Mouse (Mus musculus) liver, embryonic 16.5 days (tissue): Measurements from ENCODE around the gene Psmd14. TPM values are rescaled to one million over a fixed set of nuclear protein-coding genes. Genes with fewer than 3 reads are reported as not detected.

Source experiments
- ATAC-seq: fragments of 200-750 bp; cut with Nextera tagmentation; 2 replicates; pipeline ENCODE4 v1.8.0; 2017; ENCODE audit warnings: low read depth, mild to moderate bottlenecking, moderate number of reproducible peaks, moderate library complexity
- H3K27ac ChIP-seq: fragments of 300-500 bp; sonication (generic); 2 replicates; pipeline ENCODE4 v1.5.1; 2014; ENCODE audit warnings: mild to moderate bottlenecking, low read length
- H3K27me3 ChIP-seq: fragments of 300-500 bp; sonication (generic); 2 replicates; pipeline ENCODE4 v1.6.1; 2014; ENCODE audit warnings: low read depth, low read length, mixed read lengths; ENCODE audit not compliant: control insufficient read depth, insufficient read depth
- H3K36me3 ChIP-seq: fragments of 300-500 bp; sonication (generic); 2 replicates; pipeline ENCODE4 v1.6.1; 2014; ENCODE audit warnings: mild to moderate bottlenecking; ENCODE audit not compliant: control insufficient read depth, insufficient read depth
- H3K4me1 ChIP-seq: fragments of 300-500 bp; sonication (generic); 2 replicates; pipeline ENCODE4 v1.6.1; 2014; ENCODE audit warnings: low read depth, low read length, mixed read lengths; ENCODE audit not compliant: control insufficient read depth
- H3K4me2 ChIP-seq: fragments of 300-500 bp; sonication (generic); 2 replicates; pipeline ENCODE4 v1.6.1; 2014; ENCODE audit warnings: low read depth, low read length, mixed read lengths
- H3K4me3 ChIP-seq: fragments of 300-500 bp; sonication (generic); 2 replicates; pipeline ENCODE4 v1.5.1; 2014; ENCODE audit warnings: low read depth, mild to moderate bottlenecking, low read length
- H3K9ac ChIP-seq: fragments of 300-500 bp; sonication (generic); 2 replicates; pipeline ENCODE4 v1.6.1; 2014; ENCODE audit warnings: low read depth, low read length
- H3K9me3 ChIP-seq: fragments of 300-500 bp; sonication (generic); replicated peaks from 2 replicates; pipeline ENCODE4 v1.6.1; 2016; ENCODE audit warnings: low read length; ENCODE audit not compliant: control insufficient read depth
- WGBS: fragments of 180-500 bp; shearing (Covaris S2); extraction: QIAGEN DNeasy Blood & Tissue Kit; methylation state at CpG from one replicate; pipeline ENCODE4 v1.1.7; 2014; ENCODE audit not compliant: insufficient replicate concordance; 5-methylcytosine and 5-hydroxymethylcytosine counted together
- polyA plus RNA-seq: library from polyadenylated mRNA; unstranded; fragments of >200 nt; fragmentation: Nextera tagmentation; extraction: Ambion mirVana; gene quantifications from 2 replicates; pipeline ENCODE4 v1.2.1, GENCODE M21; 2015

The Psmd14 gene
- polyA plus RNA-seq, 1 experiment from 2014 or later = 88.3 TPM

DNA sequence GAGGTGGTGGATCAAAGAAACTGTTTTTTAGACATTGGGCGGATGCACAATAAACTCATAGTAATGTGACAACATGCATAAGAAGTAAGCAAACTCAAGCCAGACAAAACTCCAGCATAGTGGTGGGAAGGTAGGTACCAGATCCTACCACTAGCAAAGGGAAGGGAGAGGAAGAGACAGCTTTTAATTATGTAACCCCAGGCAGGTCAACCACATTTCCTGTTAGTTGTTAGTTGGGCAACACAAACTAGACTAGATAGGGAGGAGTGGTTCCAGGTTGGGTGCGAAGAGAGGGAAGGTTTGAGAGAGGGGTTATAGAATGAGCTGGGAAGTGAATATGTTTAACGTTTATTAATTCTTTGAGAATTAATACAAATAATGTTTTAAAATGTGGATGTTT, 1.9 kb upstream of the Psmd14 start:
- ATAC-seq = no peak

DNA sequence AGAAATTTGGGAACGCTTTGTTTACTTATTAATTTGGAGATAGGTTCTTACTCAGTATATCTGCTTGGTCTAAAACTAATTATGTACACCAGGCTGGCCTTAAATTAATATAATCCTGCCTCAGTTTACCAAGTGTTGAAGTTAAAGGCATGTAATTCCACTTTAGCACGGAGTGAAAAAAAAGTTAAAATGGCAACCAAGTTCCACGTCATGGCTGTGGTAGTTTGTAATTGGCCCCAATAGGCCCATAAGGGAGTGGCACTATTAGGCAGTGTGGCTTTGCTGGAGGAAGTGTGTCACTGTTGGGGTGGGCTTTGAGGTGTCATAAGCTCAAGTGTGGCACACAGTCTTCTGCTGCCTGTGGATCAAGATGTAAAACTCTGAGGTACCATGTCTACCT, 1.0 kb downstream of the Psmd14 start:
- Histone ChIP-seq H3K36me3 (no peaks in the 10 kb centered on the region), H3K4me3 (peak overlapping the region; percentile 99), H3K9ac (peak overlapping the region; percentile 92), H3K4me2 (peak overlapping the region; percentile 87), H3K4me1 (peaks cover 11% of the 10 kb centered on the region), H3K9me3 (no peaks in the 10 kb centered on the region; the same call in 1 of the 2 replicates), H3K27me3 (no peaks in the 10 kb centered on the region), H3K27ac (peak overlapping the region; percentile 93; the same call in 1 of the 2 replicates)
- peak; percentile 38 for ATAC-seq
- 22% methylated on average over 3 of the region's 3 CpGs for WGBS

More for the DNA sequence above, 1.9 kb upstream of the Psmd14 start:
- no peak overlapping the region for H3K4me3 ChIP-seq
- peaks cover 11% of the 10 kb centered on the region for H3K4me1 ChIP-seq
- no peak overlapping the region for H3K27ac ChIP-seq
- H3K36me3 ChIP-seq = no peaks in the 10 kb centered on the region
- H3K4me2 ChIP-seq = no peak overlapping the region
- H3K9ac ChIP-seq = no peak overlapping the region
- H3K9me3 ChIP-seq = no peaks in the 10 kb centered on the region; the same call in 1 of the 2 replicates
- WGBS = 78% methylated on average over 3 of the region's 3 CpGs
- H3K27me3 ChIP-seq = no peaks in the 10 kb centered on the region

DNA sequence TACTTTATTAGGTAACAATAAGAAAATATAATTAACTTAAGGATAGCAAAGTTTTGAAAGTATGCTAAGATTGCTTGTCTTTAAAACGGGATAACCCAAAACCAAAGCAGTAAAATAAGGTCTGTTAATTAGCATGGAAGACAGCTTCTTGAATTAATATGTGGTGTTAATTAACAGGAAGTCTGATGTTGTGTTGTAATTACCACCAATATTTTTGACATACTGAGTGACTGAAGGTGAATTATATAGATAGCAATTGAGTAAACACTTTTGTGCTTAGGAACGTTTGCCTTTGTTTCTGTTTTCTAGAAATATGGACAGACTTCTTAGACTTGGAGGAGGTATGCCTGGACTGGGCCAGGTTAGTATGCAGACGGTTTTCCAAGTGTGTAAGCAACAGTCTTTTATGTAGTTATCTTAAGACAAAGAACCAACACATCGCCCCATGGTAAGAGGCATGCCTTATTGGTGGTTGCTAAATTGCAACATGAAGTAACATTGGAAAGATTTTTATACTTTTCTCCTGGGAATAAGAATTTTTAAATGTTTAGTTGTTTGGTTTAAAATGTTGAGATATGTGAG, 11.0 kb downstream of the Psmd14 start:
- H3K4me1 ChIP-seq = no peaks in the 10 kb centered on the region

DNA sequence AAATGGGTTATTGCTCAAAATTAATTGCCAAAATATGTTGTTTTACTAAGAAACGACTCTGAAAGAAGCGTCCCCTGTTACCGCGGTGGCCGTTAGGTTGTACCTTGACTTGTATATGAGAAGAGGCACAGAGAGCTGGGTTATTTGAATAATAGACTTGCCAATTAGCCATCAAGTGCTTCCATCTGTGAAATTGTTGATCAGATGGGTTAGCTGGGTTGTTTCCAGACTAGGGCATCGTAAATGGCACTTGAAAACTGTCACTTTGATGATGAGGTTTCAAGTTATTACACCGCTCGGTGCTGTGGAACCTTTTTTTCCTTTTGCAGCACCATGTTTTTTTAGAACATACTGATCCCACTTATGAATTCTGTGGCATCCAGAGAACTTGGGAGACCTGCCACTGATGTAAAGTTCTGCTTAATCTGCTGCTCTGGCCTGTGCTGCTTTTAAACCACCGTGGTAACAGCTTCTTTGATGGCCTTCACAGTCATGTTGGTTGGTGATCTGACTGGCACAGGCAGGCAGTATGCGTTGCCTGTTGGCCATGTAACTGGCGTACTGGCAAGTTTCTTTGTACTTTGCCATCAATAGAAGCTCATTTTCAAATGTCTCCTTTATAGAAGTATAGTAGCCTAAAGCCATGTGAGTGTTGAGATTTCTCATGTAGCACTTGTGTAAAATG, 21.4 kb downstream of the Psmd14 start:
- no peak for ATAC-seq
- no peaks in the 10 kb centered on the region for H3K4me1 ChIP-seq
- WGBS = 89% methylated on average over 11 of the region's 11 CpGs

More for the DNA sequence above, 11.0 kb downstream of the Psmd14 start:
- Histone ChIP-seq H3K36me3 (no peaks in the 10 kb centered on the region), H3K4me3 (no peak overlapping the region), H3K9ac (no peak overlapping the region), H3K4me2 (no peak overlapping the region), H3K9me3 (no peaks in the 10 kb centered on the region), H3K27me3 (no peaks in the 10 kb centered on the region), H3K27ac (no peak overlapping the region)
- no peak for ATAC-seq
- WGBS = 77% methylated on average over 4 of the region's 4 CpGs

DNA sequence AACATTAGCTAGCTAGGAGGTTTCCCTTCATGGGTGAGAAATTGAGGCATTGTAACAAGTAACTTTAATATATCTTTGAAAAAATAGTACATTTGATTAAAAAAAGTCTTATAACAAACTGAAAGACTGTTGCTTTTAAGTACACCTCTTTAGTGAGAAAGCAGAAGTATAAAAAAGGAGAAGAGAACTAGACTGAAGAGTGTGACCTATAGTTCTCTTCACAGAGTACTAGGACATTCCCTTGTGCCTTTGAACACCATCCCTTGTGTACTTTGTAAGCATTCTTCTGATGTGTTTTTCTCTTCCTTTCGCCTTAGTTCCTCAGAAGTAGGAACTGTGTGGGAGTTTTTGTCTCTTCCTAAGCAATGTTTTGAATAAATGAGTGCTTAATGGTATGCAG, 22.7 kb downstream of the Psmd14 start:
- Histone ChIP-seq H3K36me3 (no peaks in the 10 kb centered on the region), H3K4me2 (no peak overlapping the region), H3K27ac (no peak overlapping the region), H3K27me3 (no peaks in the 10 kb centered on the region), H3K4me1 (no peaks in the 10 kb centered on the region), H3K9ac (no peak overlapping the region), H3K4me3 (no peak overlapping the region), H3K9me3 (no peaks in the 10 kb centered on the region)
- WGBS = 56% methylated on average over 1 of the region's 1 CpGs
- ATAC-seq = no peak

More for the DNA sequence above, 21.4 kb downstream of the Psmd14 start:
- no peaks in the 10 kb centered on the region for H3K36me3 ChIP-seq
- no peaks in the 10 kb centered on the region for H3K27me3 ChIP-seq
- H3K27ac ChIP-seq = no peak overlapping the region
- no peak overlapping the region for H3K9ac ChIP-seq
- H3K4me3 ChIP-seq = no peak overlapping the region
- no peak overlapping the region for H3K4me2 ChIP-seq
- H3K9me3 ChIP-seq = no peaks in the 10 kb centered on the region

DNA sequence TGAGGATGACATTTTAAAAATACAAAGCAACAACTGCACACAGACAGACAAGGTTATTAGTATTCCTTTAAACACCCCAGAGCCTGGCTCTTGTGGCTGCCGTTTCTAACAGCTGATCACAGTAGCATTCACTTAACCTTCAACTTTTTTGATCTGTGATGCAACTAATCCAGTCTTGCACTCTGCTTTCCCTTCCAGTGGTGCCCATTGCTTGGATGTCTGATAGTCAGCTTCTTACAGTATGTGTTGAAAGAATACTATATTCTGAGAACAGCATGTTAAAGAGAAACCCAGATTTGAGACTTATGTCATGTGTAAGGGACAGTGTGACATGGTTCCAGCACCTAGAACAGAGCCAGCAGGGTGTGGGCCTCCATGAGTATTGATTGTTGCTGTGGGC, 34.6 kb downstream of the Psmd14 start:
- WGBS = 74% methylated on average over 1 of the region's 1 CpGs
- Histone ChIP-seq H3K36me3 (no peaks in the 10 kb centered on the region), H3K9me3 (no peaks in the 10 kb centered on the region), H3K27ac (no peak overlapping the region), H3K27me3 (no peaks in the 10 kb centered on the region), H3K4me2 (no peak overlapping the region), H3K4me3 (no peak overlapping the region), H3K9ac (no peak overlapping the region), H3K4me1 (no peaks in the 10 kb centered on the region)
- no peak for ATAC-seq

DNA sequence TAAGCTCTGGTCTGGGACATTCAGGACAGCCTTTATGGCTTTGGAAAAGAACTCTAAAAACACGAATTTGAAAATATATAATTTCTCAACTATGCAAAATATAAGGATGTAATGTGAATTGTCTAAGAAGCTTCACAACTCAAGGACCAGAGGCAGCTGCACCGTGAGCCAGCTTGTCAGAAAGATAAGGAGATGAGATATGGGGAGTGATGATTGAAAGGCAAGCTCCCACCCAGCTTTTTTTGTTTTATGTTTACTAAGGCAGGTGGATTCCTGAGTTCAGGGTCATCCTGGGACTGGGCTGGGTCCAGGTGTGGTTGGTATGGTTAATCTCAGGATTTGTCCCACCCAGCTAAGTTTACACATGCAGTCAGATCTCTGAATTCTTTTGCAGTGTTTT, 35.1 kb downstream of the Psmd14 start:
- Histone ChIP-seq H3K27ac (no peak overlapping the region), H3K4me1 (no peaks in the 10 kb centered on the region), H3K4me2 (no peak overlapping the region), H3K36me3 (no peaks in the 10 kb centered on the region), H3K27me3 (no peaks in the 10 kb centered on the region), H3K9me3 (no peaks in the 10 kb centered on the region), H3K4me3 (no peak overlapping the region), H3K9ac (no peak overlapping the region)
- no peak for ATAC-seq
- WGBS = 24% methylated on average over 2 of the region's 2 CpGs

DNA sequence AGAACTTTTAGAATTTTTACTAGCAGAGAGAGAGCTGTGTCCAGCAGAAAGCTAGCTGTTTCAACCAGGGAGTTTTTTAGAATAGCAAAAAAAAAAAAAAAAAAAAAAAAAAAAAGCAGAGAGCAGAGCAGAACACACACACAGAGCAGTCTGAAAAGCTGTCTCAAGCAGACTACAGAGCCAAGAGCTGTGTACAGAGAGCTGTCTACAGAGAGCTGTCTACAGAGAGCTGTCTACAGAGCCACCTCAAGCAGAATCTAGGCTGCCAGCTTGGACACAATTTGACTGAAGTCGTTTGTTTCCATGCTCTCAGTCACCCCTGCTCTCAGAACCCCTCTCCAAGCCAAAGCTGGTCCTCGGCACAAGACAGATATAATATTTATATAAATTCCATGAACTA, 35.9 kb downstream of the Psmd14 start:
- H3K27me3 ChIP-seq = no peaks in the 10 kb centered on the region
- H3K27ac ChIP-seq = no peak overlapping the region
- H3K4me3 ChIP-seq = no peak overlapping the region
- H3K9ac ChIP-seq = no peak overlapping the region
- H3K36me3 ChIP-seq = no peaks in the 10 kb centered on the region
- ATAC-seq = no peak
- H3K4me2 ChIP-seq = no peak overlapping the region
- 66% methylated on average over 2 of the region's 2 CpGs for WGBS
- H3K9me3 ChIP-seq = no peaks in the 10 kb centered on the region
- H3K4me1 ChIP-seq = no peaks in the 10 kb centered on the region

DNA sequence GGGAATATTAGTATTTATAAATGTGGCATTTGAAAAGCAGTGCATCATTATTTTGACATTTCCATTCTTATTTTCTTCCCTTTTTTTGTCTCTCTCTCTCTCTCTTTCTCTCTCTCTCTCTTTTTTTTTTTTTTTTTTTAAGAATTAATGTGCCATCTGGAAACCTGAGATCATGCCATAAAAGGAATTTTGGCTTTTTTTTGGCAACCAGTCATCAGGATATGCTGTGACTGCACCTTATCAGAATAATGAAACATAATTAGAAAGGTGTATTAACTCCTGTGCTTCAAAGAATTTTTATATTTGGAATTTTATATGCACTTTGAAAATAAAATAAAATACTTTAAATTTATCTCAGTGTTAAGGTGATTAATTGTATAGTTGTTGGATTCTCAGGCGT, 39.2 kb downstream of the Psmd14 start:
- H3K4me2 ChIP-seq = no peak overlapping the region
- H3K9ac ChIP-seq = no peak overlapping the region
- no peak for ATAC-seq
- WGBS = 82% methylated on average over 1 of the region's 1 CpGs
- no peak overlapping the region for H3K27ac ChIP-seq
- no peaks in the 10 kb centered on the region for H3K9me3 ChIP-seq
- H3K36me3 ChIP-seq = no peaks in the 10 kb centered on the region
- H3K4me3 ChIP-seq = no peak overlapping the region
- H3K27me3 ChIP-seq = no peaks in the 10 kb centered on the region
- H3K4me1 ChIP-seq = no peaks in the 10 kb centered on the region
